Mouse (Mus musculus): Measurements from ENCODE around the gene Gm9844.
"Not testable (repeated sequence)": the region's sequence is repeated elsewhere in the genome, so short reads cannot be mapped to it uniquely, and the experiment has no call there.

Gene Gm9844

GRCm38 (mm10) chr7:24869080-24869479, 7.1 kb downstream of the Gm9844 start:
- in situ Hi-C loops (cut with MboI), result no loop called here

DNA sequence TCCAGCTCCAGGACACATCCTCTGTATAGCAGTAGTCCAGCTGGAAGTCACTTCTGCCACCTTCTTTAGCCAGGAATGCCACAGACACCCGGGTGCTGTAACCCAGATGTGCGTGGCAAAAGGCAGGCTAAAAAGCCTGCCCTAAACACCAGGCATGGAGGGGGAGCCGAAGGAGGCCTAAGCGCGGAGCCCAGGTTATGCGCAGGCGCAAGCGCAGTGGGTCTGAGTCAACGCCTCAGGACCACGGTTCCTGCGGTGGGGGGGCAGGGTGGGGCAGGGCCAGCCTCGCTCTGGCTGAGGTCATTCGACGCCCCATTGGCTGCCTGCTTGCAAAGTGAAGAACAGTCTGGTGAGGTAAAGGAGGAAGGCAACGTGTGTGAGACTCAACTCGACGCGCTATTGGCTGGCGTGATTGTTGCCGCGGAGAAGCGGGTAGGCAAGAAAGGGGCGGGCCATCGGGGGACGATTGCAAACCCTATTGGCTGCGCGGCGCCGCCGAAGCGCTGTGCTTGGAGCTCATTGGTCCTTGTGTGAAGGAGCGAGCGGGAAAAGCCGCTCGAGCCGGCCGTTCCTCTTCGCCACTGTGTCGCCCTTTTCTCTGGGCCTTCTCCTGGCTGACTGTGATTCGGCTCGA, 7.6 kb downstream of the Gm9844 start, which contains the start of the genes Lypd4 and Dmrtc2:
Gene Lypd4 (minus strand): TSS at position 410 of the 634 bp plus-strand sequence.
Gene Dmrtc2 (plus strand): TSS at position 526 of the 634 bp plus-strand sequence.
- in situ Hi-C loops (cut with MboI), result no loop called here

DNA sequence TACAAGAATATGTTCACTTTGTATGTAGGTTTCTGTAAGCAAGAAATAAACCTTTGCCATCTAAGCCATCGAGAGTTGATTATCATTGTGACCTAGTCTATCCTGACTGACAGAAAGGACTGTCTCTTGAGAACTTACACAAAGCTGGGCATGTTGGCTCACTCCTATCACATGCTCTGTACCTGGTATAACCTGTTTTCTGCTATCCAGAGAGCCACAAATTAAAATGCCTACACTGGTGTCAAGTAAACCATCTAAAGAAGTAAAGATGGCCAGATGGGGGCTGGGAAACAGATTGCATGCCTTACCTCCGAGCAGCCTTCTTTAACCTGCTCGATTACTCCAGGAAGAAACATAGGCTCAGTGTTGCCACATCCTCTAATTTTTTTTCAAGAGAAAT, 15.6 kb downstream of the Gm9844 start:
- in situ Hi-C loops (cut with MboI), result no loop called here

DNA sequence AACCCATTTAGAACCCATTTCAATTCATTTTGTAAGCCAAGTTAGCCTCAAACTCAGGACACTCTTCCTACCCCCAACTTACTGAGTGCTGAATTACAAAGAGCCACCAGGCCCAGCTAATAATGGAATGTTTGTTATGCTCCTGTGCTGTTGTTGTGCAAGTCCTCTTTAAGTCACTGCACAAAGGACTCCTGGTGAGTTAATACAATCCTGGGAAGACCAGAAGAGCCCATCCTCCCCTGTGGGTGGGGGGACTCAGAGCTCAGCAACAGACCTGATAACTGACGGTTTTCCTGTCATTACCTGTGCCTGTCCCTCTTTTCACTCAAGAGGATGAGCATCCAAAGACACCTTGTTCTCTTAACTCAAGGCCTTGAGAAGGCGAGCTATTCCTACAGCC, 17.6 kb downstream of the Gm9844 start:
- in situ Hi-C loops (cut with MboI), result no loop called here

DNA sequence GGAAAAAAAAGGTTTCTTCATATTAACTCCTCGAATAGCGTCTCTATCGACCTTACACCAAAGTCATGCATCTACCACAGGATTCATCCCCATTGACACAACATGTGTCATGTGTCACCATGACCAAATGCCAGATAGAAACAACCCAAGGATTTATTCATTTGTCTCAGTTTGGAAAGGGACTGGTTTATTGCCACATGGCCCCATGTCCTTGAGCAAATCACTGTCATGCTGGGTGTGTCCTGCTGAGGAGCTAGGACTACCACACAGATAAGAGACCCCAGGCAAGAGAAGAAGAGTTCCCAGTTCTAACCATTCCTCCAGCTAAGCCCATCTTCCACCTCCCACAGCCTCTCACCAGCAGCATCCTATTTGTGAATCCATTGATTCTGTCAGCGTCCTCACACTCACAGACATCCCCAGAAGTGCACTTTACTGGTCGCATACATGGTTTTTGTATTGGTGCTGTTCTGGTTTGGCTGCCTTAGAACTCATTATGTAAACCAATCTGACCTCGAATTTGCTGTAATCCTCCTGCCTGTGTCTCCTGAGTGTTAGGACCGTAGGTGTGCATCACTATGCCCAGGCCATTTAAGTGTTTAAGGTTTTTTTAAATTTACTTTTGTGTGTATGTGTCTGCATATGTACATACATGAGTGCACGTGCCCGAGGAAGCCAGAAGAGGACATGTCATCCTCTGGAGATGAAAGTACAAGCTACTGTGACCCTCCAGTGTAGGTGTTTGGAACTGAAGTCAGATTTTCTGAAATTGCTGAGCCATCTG, 20.6 kb downstream of the Gm9844 start:
- in situ Hi-C loops (cut with MboI), result no loop called here

- in situ Hi-C loops (cut with MboI), result no loop called here
These were observed 22.1 kb downstream of the Gm9844 start, which contains the start of gene Rps19 for GRCm38 (mm10) chr7:24883896-24884692. Rps19 (plus strand) TSS chr7:24884371.

DNA sequence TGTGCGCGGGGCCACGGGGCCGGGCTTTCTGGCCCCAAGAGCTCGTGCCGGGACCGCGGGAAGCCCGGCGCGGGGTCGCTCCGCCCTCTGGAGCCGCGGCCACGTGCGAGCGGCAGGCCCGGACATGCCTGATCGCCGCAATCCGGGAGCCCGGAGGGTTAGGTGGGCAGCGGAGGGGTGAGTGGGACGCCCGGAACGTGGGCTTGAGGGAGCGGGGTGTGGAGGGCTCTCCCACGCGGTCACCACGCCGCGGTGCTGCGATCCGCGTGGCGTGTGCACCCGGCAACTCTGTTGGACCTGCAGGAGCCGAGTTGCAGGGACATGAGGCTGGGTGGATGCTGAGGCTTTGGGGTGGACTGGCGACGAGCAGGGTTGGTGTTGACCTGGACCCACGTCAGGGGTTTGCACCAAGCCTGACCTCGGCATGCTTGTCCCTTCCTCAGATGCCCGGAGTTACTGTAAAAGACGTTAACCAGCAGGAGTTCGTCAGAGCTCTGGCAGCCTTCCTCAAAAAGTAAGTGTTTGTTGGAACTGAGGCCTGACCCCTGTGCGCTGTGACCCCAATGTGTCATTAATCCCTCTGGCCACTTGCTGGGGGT, 22.8 kb downstream of the Gm9844 start:
- in situ Hi-C loops (cut with MboI), result no loop called here

DNA sequence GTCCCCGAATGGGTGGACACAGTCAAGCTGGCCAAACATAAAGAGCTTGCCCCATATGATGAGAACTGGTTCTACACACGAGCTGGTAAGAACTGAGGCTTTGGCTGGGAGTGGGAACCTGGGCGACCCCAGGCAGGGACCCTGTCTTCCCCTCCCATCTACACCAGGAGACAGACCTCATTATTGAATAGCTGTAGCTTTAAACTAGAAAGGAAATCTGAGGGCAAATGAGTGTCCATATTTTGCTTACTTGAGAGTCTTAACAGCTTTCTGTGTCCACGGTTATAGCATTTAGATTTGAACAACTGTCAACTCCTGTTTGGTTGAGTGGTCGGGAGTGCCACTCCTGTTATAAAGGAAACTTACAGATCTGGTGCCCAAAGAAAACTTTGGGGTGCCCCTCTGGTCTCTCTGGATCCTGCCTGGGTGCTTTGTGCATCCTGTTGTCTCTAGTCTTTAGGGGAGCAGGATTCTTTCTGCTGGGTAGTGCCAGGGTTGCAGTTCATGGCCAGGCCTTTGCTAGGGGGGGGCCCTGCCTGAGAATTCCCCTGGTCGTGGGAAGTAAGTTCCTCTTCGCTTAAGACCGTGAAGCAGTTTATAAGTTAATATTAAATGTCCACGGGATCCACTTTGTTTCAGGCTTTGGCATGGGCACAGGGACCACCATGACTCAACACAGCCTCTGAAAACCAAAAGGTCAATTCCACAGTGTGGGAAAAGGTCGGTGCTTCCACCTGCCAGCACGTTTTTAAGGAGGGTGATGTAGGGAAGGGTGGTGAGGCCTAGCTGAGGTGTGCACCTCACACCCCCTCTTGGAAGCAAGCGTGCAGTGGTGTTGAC, 23.7 kb downstream of the Gm9844 start:
- in situ Hi-C loops (cut with MboI), result no loop called here

GRCm38 (mm10) chr7:24886308-24886633, 24.3 kb downstream of the Gm9844 start:
- in situ Hi-C loops (cut with MboI), result no loop called here

DNA sequence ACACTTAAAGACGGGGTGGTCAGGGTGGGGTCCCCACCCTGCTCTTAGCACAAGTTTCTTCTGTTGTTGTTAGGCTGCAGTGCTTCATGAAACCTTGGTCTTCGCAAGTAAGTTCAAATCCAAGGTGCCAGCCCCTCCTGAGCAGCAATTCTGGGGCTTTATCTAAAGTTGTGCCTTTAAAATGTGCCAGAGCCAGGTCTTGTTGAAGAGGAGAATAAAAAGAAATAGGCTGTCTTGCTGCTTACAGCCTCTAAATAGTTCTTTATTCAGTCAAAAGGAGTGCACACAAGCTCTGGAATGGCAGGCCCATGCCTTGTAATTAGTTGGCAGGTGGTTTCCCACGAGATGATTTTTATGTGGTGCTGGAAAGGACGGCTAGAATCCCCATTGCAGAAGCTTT, 25.1 kb downstream of the Gm9844 start:
- in situ Hi-C loops (cut with MboI), result no loop called here

DNA sequence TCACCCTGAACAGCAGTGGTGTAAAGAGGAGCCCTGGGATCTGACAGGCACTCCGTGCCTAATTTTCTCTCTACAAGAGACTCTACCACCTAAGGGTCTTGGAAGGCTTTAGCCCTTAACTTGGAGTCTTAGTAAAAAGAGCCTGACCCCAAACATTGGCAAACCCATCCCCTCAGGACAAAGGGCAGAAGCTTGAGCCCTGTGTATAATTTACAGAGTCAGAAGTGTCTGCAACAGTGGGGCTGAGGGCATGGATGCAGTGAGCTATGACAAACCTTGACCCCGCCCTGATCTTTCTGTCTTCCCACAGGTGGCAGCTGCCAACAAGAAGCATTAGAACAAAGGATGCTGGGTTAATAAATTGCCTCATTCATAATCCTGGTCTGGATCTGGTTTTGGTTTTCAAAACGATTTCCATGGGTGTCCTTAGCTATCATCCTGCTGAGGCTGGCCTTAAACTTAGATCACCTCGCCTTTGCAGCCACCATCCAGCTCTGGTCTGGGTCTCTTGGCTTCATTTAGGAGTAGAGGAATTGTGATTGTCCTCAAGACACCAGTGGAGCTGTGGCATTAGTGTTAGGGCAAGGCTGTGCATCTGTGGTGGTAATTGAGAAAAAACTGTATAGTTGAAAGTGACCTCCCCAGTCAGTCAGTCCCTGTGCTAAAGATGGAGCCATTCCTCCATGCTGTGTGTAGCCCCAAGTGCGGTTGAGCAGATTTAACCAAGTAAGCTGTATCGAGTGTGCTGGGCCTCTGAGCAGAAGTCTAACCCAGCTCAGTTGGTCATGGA, 27.6 kb downstream of the Gm9844 start:
- in situ Hi-C loops (cut with MboI), result no loop called here

DNA sequence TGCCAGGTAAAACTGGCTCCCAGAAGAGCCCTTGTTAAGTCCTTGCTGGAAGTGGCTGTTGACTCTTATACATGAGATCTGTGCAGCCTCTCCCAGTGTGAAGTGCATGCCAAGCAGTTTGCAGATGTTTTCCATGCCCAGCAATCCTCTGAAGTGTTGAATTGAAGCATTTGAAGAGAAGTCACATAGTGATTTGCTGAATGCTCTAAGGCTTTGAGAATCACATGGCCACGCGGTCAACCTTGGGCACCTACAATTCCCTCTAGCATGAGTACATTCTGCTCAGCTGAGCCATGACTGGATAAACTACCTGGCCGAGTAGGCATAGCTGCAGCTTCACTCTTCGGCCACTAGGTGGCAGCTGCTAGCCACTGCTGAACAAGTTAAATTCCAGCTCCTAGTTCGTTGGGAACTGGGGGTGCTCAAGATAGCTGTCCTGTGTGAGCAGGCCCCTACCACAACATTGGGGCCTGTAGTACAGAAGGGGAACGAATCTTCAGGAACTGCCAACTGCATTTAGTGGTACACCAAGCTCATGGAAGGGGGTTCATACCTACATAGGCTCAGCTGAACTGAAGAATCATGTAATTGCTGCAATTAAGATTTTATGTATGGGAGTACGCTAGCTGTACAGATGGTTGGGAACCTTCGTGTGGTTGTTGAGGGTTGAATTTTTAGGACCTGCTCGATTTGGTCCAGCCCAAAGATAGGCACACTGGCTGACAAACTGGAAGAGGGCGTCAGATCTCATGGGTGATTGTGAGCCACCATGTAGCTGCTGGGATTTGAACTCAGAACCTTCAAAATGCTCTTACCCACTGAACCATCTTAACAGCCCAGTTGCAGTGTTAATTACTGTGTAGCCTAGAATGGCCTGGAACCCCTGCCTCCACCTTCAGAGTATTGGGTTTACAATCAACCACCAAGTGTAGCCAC, 28.5 kb downstream of the Gm9844 start:
- in situ Hi-C loops (cut with MboI), result no loop called here

DNA sequence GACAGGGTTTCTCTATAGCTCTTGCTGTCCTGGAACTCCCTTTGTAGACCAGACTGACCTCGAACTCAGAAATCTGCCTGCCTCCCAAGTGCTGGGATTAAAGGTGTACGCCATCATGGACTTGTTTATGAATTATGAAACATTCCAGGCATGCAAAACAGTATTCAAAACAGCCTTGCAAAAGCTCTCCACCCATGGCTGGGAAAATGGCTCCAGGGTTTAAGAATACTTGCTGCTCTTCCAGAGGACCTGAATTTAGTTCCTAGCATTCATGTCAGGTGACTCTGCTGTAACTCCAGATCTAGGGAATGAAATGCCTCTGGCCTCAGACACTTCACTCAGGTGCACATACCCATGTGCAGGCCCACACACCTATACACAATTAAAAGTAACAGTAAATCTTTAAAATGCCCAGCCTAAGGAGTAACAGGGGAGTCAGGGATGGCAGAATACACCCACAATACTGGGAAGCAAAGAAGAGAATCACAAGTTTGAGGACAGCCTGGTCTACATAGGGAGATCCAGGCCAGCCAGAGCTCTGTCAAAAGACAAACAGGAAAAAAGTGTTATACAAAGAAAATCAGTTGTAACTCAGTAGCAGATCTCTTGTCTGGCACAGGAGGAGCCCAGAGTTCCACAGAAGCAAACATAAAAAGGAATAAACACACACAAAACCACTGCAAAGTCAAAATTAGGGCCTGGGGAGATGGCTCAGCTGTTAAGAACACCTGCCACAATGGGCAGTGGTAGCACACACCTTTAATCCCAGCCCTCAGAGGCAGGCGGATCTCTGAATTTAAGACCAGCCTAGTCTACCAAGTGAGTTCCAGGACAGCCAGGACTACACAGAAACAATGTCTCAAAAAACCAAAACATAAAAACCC, 29.5 kb downstream of the Gm9844 start:
- in situ Hi-C loops (cut with MboI), result no loop called here

GRCm38 (mm10) chr7:24892125-24892583, 30.1 kb downstream of the Gm9844 start:
- in situ Hi-C loops (cut with MboI), result no loop called here

DNA sequence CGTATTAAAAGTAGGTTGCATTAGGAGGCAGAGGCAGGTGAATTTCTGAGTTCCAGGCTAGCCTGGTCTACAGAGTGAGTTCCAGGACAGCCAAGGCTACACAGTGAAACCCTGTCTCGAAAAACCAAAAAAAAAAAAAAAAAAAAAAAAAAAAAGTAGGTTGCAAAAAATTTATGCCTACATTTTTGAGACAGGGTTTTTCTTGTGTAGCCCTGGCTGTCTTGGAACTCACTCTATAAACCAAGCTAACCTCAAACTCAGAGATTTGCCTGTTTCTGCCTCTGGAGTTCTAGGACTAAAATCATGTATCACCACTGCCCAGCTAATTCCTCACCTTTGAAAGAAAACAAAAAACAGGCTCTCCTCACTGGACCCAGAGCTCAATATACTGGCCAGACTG, 33.7 kb downstream of the Gm9844 start:
- in situ Hi-C loops (cut with MboI), result not testable (repeated sequence)

GRCm38 (mm10) chr7:24896269-24896668, 34.3 kb downstream of the Gm9844 start:
- in situ Hi-C loops (cut with MboI), result no loop called here

- in situ Hi-C loops (cut with MboI), result no loop called here
These were observed 35.2 kb downstream of the Gm9844 start, which contains the start of gene Cd79a for GRCm38 (mm10) chr7:24897224-24897623. Cd79a (plus strand) TSS chr7:24897381.

GRCm38 (mm10) chr7:24897959-24898358, 35.9 kb downstream of the Gm9844 start:
- in situ Hi-C loops (cut with MboI), result no loop called here

Data from mature B cell (primary cell).